In the genomic region with DNA sequence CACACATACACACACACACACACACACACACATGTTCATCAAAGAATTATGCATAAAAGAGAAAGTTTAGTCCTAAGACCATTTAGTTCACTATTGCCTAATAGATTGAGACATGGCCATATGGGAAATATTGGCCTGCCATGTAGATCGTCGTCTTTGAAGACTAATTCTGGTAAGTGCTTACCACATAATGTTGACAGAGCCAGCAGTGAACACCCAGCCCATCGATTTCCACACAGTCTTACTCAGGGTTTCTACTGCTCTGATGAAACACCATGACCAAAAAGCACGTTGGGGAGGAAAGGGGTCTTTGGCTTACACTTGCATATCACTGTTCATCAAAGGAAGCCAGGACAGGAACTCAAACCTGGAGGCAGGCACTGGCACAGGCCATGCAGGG, we compare ENCODE assay signal across 26 mouse cellular contexts. TPM values are rescaled to one million over a fixed set of nuclear protein-coding genes. Genes with fewer than 3 reads are reported as not detected.
DNase-seq lines count a peak whose midpoint lies in the region; ATAC-seq and TF ChIP-seq lines count a peak whose summit lies in the region.
"Had no signal": no experiment of that assay in that cellular context is flagged by ENCODE, and none has a peak within 500 bp of the region (broad histone marks: within the 10 kb centered on the region; RNA-seq: fewer than 3 reads in every experiment).

No protein-coding gene starts in this region.

- no peak overlapping the region for H3K4me3 ChIP-seq in bone marrow, adult 2 months (replicated peaks; ENCODE audit: control insufficient read depth, low read depth, low read length)
- H3K4me3 ChIP-seq: embryonic facial prominence, embryonic 13.5 days; forebrain, embryonic 13.5 days; gastrocnemius, adult 2 months; heart, embryonic 13.5 days; hindbrain, embryonic 10.5 days had no signal

- H3K27ac ChIP-seq in bone marrow, adult 2 months (ENCODE audit: control insufficient read depth, insufficient read depth, low read depth, low read length, poor library complexity), result peak overlapping the region; percentile 57; the same call in 1 of the 2 replicates
- H3K27ac ChIP-seq: embryonic facial prominence, embryonic 13.5 days; forebrain, embryonic 13.5 days; gastrocnemius, adult 2 months; heart, embryonic 13.5 days; hindbrain, embryonic 10.5 days; hindbrain, embryonic 14.5 days had no signal

- intact Hi-C loops in heart, postnatal 10 days (cut with DNase I), result no loop called here

- 0 out of 2 replicates have a peak, but pooled peaks cover 2% of the 10 kb centered on the region for H3K4me1 ChIP-seq in bone marrow, adult 2 months (ENCODE audit: control insufficient read depth, insufficient read depth, low read length)
- H3K4me1 ChIP-seq: embryonic facial prominence, embryonic 13.5 days; forebrain, embryonic 13.5 days; heart, embryonic 13.5 days; hindbrain, embryonic 10.5 days had no signal

- WGBS in bone marrow, adult 2 months, result 33% methylated on average over 4 of the region's 4 CpGs

- no peak for TF ChIP-seq POLR2A in bone marrow, adult 2 months (IDR thresholded peaks at IDR 0.05; ENCODE audit: borderline replicate concordance, control insufficient read depth, low read depth, low read length)

- DNase-seq in lung, postnatal 36 days, result peak; percentile 21
- DNase-seq in lung, postnatal 4 days, result no peak
- DNase-seq in urinary bladder, postnatal 36 days (ENCODE audit: low spot score in 2 of 2), result no peak
- DNase-seq in heart, postnatal 10 days, result no peak
- no peak for DNase-seq in adrenal gland, adult 2 months
- DNase-seq: adrenal gland, postnatal 25 days; B cell, adult 2 months; cerebellum, adult 11 months; cerebellum, adult 8-10 months; cerebellum, postnatal 25 days; forebrain, postnatal 0 days; gastrocnemius, adult 2 months; gastrocnemius, postnatal 25 days; heart, adult 11 months; kidney, adult 11 months had no signal

- peak; percentile 97 for ATAC-seq in granulocyte monocyte progenitor cell, adult 5-6 weeks (replicated peaks; ENCODE audit: poor library complexity, severe bottlenecking)
- ATAC-seq: CD4-positive, CD25-positive, alpha-beta regulatory T cell, adult 4 months; forebrain, embryonic 13.5 days; forebrain, postnatal 0 days; inflammation-experienced regulatory T-cells, adult 6 months had no signal

- no peak for TF ChIP-seq CTCF in bone marrow, adult 2 months (IDR thresholded peaks at IDR 0.05; ENCODE audit: control insufficient read depth, insufficient read depth, low read length)

RNA-seq across cellular contexts. Expression of gene Bcl2l10, which starts 5.1 kb away (rescaled TPM):
- polyA plus RNA-seq in bone marrow, adult 2 months (2011; ENCODE audit: insufficient read depth, insufficient read length, low replicate concordance, missing spikeins), result not detected in 2 replicates
- not detected in 2 replicates for total RNA-seq in granulocyte monocyte progenitor cell, adult 5-6 weeks (2014; fragmentation: Nextera tagmentation)
- not detected in 2 replicates for total RNA-seq in granulocyte monocyte progenitor cell, adult 5-6 weeks (2017)
- not detected for total RNA-seq in heart, postnatal 10 days (2021)
- under 1 TPM; 0.23 to 0.24 TPM for total RNA-seq in adrenal gland, adult 2 months (2021)
- 0.13 and 0.20 TPM in 2 replicates for polyA plus RNA-seq in adrenal gland, adult 2 months (2012; rRNA removed)
- total RNA-seq: adrenal gland, postnatal 25 days; forebrain, postnatal 0 days; gastrocnemius, adult 2 months; gastrocnemius, postnatal 25 days had no signal
- polyA plus RNA-seq: embryonic facial prominence, embryonic 13.5 days; forebrain, embryonic 13.5 days; forebrain, postnatal 0 days; G1E; heart, embryonic 13.5 days; heart, postnatal 0 days; hindbrain, embryonic 10.5 days; hindbrain, embryonic 14.5 days; inflammation-experienced regulatory T-cells, adult 6 months had no signal

RNA-seq across cellular contexts. Expression of gene Gnb5, which starts 36.3 kb away (rescaled TPM):
- polyA plus RNA-seq in bone marrow, adult 2 months (2011; ENCODE audit: insufficient read depth, insufficient read length, low replicate concordance, missing spikeins), result 5.2 TPM in 1 of 2 replicates, not detected in the other
- total RNA-seq in granulocyte monocyte progenitor cell, adult 5-6 weeks (2014; fragmentation: Nextera tagmentation), result 4.1 and 5.0 TPM in 2 replicates
- total RNA-seq in granulocyte monocyte progenitor cell, adult 5-6 weeks (2017), result 2.7 and 2.8 TPM in 2 replicates
- total RNA-seq in heart, postnatal 10 days (2021), result 10 to 100 TPM; 32.8 to 33.3 TPM
- total RNA-seq in adrenal gland, adult 2 months (2021), result 10 to 100 TPM; 35.4 to 62.6 TPM
- polyA plus RNA-seq in adrenal gland, adult 2 months (2012; rRNA removed), result 31.1 and 35.5 TPM in 2 replicates
- polyA plus RNA-seq: G1E had no signal

Comparison
In these comparisons a context has a peak if more than half of its experiments do, and no peak if none do; other contexts are left out.
1. RNA of gene Gnb5, which starts 36.3 kb away (total RNA-seq): 35.4 to 62.6 TPM in adrenal gland, adult 2 months and 32.8 to 33.3 TPM in heart, postnatal 10 days; 2.7 to 5.0 TPM in granulocyte monocyte progenitor cell, adult 5-6 weeks; every median in the first group is over 4 times any median in the second.